Comparison of ENCODE assay signal across 28 mouse cellular contexts in the genomic region with DNA sequence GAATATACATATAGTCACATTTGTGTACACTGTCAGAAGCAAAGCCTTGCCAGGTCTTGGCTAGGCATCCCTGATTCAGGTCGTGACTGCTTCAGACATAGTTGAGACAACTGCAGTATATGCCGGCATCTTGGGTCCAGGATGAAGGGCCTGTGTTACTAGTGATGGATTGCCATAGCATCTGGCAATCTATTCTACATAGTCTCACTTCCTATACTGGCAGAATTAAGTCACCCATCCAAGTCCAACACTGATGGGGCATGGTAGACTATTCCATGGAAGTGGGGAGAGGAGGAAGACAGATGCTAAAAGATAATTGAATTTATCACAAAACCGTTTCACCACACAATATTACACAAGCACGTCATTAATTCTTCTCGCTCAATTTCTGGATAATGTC.
"Had no signal": no experiment of that assay in that cellular context is flagged by ENCODE, and none has a peak within 500 bp of the region (broad histone marks: within the 10 kb centered on the region; RNA-seq: fewer than 3 reads in every experiment).

No protein-coding gene starts in this region.

- H3K4me1 ChIP-seq: embryonic facial prominence, embryonic 10.5 days; embryonic facial prominence, embryonic 12.5 days; embryonic facial prominence, embryonic 13.5 days; embryonic facial prominence, embryonic 15.5 days; forebrain, embryonic 10.5 days; forebrain, embryonic 12.5 days; forebrain, embryonic 13.5 days had no signal

- H3K27ac ChIP-seq: embryonic facial prominence, embryonic 10.5 days; embryonic facial prominence, embryonic 12.5 days; embryonic facial prominence, embryonic 13.5 days; embryonic facial prominence, embryonic 15.5 days; forebrain, embryonic 10.5 days; forebrain, embryonic 12.5 days; forebrain, embryonic 13.5 days; gastrocnemius, adult 2 months; heart, adult 2 months had no signal

- H3K4me2 ChIP-seq: embryonic facial prominence, embryonic 12.5 days; embryonic facial prominence, embryonic 13.5 days; embryonic facial prominence, embryonic 15.5 days; forebrain, embryonic 12.5 days; forebrain, embryonic 13.5 days had no signal

- H3K9me3 ChIP-seq: embryonic facial prominence, embryonic 10.5 days; embryonic facial prominence, embryonic 12.5 days; embryonic facial prominence, embryonic 13.5 days; embryonic facial prominence, embryonic 15.5 days; forebrain, embryonic 10.5 days; forebrain, embryonic 12.5 days; forebrain, embryonic 13.5 days had no signal

- DNase-seq: cerebellum, adult 18-20 months; cerebellum, adult 2 months; cerebellum, adult 8-10 months; cerebellum, adult 9-10 months; cerebellum, adult 9-11 months; cerebellum, postnatal 10 days; cerebellum, postnatal 14 days; cerebellum, postnatal 25 days; cerebellum, postnatal 36 days; embryo, embryonic 11 days; forebrain, postnatal 0 days; gastrocnemius, adult 2 months; gastrocnemius, postnatal 10 days; gastrocnemius, postnatal 14 days; gastrocnemius, postnatal 25 days; gastrocnemius, postnatal 36 days; heart, adult 11 months; heart, adult 18-20 months; heart, adult 2 months had no signal

- H3K36me3 ChIP-seq: embryonic facial prominence, embryonic 10.5 days; embryonic facial prominence, embryonic 12.5 days; embryonic facial prominence, embryonic 13.5 days; embryonic facial prominence, embryonic 15.5 days; forebrain, embryonic 10.5 days; forebrain, embryonic 12.5 days had no signal

- H3K4me3 ChIP-seq: embryonic facial prominence, embryonic 10.5 days; embryonic facial prominence, embryonic 12.5 days; embryonic facial prominence, embryonic 13.5 days; embryonic facial prominence, embryonic 15.5 days; erythroblast, embryonic 14.5 days; forebrain, embryonic 10.5 days; forebrain, embryonic 12.5 days; forebrain, embryonic 13.5 days; gastrocnemius, adult 2 months; heart, adult 2 months had no signal

- H3K9ac ChIP-seq: embryonic facial prominence, embryonic 12.5 days; embryonic facial prominence, embryonic 13.5 days; embryonic facial prominence, embryonic 15.5 days; forebrain, embryonic 12.5 days; forebrain, embryonic 13.5 days; forebrain, postnatal 0 days had no signal

- ATAC-seq: forebrain, embryonic 13.5 days; forebrain, embryonic 16.5 days had no signal

- H3K27me3 ChIP-seq: embryonic facial prominence, embryonic 12.5 days; embryonic facial prominence, embryonic 13.5 days; embryonic facial prominence, embryonic 15.5 days; forebrain, embryonic 12.5 days; forebrain, embryonic 13.5 days had no signal
